Mouse (Mus musculus): ENCODE measurements around the gene Ube2e1. TPM values are rescaled to one million over a fixed set of nuclear protein-coding genes. Genes with fewer than 3 reads are reported as not detected.
A peak's percentile ranks its signal among the peaks of the same experiment; 100 is the strongest.

Gene Ube2e1
- total RNA-seq (2021) (100 to 1,000 TPM in 1 of 2 experiments, 10 to 100 TPM in 1; 80.1 to 104 TPM), polyA plus RNA-seq (2012; rRNA removed) (6.8 and 7.8 TPM in 2 replicates)
- long read RNA-seq, transcript Ube2e1-201 (6 exons, 1,408 nt) = major isoform, 34 of 40 reads
- long read RNA-seq, partial matches to known transcripts = 3 of 40 reads
- long read RNA-seq, other reads (novel, unspliced or antisense) = 3 of 40 reads

DNA sequence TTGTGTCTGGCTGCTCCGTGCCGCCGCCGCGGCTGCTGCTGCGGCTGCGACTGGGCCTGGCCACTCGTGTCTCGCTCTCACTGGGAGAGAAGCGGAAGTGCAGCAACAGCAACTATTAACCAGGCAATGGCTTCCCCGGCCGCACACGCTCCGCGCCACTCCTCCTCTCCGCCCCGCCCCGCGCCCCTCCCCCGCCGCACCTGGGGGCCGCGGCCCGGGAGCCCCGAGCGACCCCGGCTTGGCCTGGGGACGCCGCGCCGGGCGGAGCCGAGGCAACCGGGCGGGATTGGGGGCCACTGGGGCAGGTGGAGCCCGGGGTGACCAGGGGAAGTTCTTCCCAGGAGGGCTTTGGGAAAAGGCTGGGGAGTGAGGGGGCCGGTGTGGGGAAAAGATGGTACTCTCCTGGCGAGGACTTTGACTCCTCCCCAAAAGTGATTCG lies at the start of gene Ube2e1:
Gene Ube2e1, minus strand, starts transcription at position 167 of the 439 bp plus-strand sequence.
- DNase-seq = peak; percentile 90

DNA sequence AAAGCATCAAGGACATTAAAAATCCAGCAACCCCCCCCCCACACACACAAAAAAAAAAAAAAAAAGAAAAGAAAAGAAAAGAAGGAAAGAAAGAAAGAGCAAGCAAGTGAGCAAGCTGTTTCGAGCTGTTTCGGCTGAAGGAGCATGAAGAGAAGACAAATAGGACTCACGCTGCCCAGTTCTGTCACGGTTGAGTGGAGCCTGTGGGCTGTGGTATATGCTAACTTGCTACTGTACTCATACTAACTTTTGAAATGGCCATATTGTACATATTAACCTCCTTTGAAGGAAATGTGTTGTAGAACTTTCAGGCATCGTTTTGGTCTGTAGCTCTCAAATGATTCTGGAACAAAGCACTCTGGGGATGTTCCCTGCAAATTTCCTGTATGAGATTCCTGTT lies 48.2 kb upstream of the Ube2e1 start:
- no peak for DNase-seq

DNA sequence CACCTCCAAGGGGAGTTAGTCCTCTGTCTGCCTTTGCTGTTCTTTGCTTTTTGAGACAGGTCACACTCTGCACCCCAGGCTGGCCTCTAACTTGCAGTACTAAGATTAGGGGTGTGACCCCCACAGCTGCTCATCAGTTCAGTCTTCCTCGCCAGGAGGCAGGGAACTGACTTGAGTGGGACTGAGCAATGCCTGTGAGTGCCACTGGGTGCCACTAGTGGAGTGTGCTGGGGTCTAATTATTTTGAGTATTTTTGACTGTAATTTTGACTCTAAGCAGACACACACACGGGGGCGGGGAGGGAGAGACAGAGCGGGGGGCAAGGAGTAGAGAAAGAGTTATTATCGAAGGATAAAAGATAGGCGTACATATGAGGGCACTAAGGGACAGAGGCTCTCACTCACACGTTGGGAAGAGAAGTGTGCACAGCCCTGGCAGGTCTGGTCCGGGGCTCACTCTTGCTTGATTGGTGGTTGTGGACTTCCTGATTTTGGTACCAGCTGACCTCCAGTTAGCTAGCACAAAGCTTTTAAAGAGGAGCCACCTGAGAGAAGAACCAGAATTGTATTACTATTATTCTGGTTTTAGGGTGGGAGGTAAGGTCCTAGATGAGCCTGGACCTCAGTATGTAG lies 46.4 kb upstream of the Ube2e1 start:
- DNase-seq = no peak

DNA sequence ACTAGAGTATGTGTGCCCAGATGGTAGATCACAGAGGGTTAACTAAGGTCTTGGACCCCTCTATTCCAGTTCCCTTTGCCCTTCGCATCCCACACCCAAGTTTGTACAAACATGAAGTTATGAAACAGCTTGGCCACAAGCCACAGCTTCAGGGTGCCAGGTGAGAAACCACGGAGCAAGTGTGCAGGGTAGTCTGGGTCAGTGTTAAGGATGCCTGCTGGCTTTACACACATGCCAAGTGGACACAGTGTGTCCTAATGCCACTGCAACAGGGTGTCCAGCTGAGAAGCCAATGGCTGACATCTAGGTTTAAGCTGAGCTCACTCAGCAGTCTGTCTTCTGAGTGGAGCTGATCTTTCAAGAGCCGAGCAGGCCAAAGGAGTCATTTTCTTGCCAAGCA lies 44.5 kb upstream of the Ube2e1 start:
- peak; percentile 16 for DNase-seq

DNA sequence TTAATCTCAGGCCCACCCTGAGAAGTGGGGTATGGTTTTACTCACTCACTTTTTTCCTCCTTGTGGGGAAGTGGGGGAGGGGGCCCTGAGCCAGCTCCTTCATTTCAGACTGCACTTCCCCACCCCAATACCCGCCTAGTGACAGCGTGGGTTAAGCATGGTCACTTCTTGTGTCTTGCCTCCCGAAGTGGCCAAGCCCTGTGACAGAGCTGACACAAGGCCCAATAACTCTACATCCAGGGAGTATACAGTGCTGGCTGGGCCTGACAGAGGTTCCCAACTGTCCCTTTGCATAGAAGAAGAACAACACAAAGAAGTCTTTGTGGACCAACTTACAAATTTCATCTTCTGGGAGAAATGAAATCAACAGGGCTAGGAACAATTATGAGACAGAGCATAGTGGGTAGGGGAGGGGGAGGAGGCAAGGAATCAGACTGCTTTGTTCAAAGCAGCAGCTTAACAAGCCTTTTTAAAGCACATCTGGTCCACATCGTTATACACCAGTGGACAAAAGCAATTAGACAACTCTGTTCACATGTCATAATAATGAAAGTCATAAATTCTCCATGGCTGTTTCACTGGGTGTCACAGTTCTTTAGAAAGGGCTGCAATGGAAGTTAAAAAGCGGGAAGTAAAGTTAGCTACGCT lies 42.2 kb upstream of the Ube2e1 start:
- DNase-seq = no peak

DNA sequence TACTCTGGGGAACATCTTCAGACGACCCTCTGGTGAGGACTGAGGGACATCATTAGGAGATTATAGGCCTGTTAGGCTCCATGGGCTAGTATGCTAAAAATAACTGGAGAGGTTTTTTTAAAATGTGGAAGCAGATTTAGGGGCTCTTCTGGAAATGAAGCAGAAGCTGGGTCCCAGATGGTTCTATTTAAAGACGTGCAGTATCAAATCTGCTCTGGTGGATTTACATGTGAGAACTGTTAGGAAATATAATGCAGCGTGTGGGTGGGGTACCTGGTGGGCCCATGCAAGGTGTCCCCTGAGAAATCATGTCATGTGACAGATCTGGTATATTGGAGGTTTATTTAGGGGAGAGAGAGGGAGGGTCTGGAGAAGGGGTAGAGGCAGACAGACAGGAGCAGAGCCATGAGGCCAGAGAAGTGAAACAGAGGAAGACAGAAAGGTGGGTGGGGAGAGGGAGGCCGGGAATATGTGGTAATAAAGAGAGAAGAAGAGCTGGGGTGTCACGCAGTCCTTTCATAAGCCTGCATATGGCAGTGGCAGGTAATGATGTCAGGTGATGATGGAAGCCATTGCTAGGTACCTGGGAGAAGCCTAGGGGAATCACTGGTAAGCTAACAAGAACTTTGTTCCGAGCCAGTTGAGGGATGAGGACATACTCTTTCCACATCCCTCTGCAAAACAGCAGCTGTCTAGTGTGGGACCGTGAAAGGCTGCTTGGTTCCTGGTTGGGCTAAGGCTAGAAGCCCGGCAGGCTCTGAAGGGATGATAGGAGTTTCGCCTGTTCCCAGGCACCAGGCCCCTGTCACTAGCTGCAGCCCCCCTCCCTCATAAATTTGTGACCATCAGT lies 41.3 kb upstream of the Ube2e1 start:
- no peak for DNase-seq

DNA sequence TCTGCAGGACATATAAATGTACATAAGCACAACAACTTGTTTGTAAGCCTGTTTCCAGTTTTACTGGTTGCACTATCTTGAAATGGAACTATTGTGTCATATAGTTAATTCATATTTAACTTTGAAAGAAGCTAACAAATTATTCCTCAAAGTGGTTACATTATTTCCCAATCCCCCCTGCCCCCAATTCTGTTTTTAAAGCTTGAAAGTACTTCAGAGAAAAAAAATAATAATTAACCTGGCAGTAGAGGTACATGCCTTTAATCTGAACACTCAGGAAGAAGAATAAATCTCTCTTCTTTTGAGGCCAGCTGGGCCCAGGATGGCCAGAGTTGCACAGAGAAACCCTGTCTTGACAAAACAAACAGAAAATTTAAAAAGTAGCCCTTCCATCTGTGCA lies 37.4 kb upstream of the Ube2e1 start:
- DNase-seq = no peak

DNA sequence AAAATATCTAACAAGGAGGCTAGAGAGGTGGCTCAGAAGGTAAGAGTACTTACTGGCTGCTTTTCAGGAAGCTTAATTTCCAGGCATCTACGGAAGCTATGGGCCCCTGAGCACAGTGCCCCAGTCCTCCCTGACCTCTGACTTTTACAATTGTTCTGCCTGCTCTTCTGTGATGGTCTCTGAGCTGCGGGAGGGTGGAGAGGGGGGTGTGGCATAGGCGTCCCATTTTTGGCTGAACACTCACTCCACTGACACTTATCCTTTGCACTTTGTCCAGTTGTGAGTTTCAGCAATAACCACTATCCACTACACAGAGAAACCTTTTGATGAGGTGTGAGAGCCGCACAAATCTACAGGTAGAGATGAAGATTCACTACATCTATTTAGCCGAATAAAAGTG lies 35.4 kb upstream of the Ube2e1 start:
- no peak for DNase-seq

DNA sequence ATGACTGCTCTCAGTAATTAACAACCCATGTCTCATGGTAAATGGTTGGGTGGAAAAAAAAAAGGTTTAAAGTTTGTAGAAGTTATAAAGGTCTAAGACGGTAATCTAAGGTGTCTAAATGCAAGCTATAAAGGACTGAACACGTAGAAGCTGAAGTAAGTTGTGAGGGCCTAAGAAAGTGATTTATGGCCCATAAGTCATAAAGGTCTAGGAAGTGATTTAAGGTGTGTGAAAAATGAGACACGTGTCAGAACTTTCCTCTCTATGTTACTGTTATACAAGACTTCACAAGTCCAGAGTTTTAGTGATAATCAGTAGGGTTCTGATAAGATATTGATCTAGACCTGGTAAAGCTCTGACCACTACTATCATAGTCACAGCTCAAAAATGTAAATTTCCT lies 32.7 kb upstream of the Ube2e1 start:
- no peak for DNase-seq

DNA sequence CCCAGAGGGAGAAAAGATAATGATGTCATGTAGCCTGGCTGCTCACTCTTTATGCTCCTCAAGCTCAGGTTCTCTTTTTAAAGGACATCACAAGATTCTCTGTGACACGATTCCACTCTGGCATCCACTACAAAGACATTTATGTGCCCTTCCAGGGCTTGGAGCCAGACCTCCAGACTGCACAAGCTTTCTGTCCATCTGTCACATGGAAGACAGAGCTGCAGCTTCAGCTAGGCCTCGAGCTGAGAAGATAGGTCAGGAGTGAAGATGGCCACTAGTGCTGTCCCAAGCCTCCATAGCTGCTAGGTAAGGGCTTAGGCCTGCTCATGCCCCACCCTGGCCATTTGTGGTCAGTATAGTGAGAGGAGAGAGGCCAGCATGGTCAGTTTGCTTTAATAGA lies 24.8 kb upstream of the Ube2e1 start:
- DNase-seq = no peak

DNA sequence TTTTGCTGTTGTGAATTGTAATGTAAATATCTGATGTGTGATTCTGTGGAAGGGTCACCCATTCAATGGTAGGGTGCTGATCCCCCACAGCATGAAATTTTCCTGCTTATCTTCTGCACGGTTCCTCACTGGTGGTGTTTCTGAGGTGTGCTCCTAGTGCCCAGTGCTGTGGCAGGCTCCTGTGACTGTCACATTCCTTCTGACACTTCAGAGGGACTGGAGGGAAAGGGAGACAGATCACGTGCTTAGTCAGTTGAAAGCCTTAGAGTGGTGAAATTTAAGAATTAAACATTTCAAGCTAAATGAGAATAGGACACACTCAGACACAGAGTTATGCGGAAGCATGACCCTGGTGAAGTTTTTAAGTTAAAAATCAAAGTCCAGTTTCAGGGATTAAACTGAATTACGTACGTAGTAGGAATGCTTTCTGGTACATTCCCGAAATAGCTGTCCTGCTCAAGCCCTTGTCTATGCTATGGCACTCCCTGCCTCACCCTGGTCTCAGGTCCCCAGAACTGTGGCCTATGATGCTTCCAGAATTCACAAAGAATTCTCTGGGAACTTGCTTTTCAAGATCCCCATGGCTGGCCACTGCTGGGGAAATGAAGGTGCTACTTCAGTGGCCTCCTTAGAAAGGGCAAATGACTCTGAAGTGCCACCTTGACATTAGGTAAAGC lies 24.0 kb upstream of the Ube2e1 start:
- DNase-seq = no peak

DNA sequence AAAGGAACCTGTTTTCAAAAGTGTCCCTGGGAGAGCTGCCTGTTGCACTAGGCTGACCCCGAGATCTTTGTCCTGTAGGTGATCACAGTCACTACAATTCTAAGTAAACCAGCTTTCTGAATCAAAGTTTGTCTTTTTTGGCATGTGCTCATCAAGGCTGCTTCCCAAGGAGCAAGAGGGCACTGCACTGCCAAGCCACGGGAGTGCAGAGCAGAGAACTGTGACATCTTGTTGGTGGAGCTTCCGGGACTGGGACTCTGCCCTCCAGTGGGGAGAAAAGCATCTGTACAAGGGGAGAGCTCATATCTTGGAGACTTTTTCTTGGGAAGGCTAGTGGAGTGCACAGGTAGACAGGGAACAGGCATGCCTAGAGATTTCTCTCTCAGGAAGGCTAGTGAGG lies 21.9 kb upstream of the Ube2e1 start:
- DNase-seq = no peak

DNA sequence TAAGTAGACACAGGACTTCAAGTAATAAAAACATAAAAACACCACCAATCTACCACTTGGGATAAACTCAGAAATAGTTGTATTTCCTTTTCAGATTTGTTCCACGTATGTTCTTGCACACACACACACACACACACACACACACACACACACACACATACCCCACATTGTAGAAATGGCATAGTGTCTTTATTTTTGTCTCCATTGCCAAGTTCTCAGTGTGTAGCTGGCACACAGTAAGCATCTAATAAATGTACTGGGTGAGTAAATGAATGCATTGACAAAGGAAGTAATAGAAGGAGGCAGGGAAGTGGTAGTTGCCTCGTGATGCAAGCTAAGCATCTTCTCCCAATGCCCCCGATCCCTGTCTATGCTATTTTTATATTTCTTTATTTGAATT lies 21.3 kb upstream of the Ube2e1 start:
- DNase-seq = no peak

DNA sequence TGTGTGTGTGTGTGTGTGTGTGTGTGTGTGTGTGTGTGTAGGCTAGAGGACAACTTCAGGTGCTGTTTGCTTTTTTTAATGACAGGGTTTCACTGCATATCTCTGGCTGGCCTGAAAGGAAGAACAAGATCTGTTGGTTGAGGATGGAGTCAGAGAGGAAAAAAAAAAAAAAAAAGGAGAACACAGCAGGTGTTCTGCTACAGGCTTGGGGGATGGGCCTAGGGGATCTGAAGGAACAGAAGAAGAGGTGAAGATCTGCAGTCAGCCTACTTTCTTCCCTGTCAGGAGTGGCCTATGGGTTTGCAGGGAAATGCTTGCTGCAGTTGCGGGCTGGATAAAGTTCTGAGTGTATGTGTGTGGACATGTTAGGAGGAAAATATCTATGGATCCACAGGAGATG lies 19.0 kb upstream of the Ube2e1 start:
- DNase-seq = no peak

DNA sequence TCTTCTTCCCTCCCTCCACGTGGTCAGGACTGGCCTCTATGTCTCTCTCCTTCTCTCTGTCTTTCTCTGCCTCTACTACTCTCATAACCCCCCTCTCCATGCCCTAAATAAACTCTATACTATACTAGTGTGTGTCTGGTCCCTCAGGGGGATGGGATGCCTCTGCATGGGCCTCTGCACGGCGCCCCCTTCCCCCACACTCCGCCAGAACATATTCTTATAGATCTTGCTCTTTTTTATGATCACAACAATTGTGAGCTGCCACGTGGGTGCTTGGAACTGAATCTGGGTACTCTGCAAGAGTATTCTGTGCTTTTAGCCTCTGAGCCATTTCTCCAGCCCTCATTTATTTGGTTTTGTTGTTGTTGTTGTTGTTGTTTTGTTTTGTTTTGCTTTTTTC lies 18.2 kb upstream of the Ube2e1 start:
- DNase-seq = no peak

DNA sequence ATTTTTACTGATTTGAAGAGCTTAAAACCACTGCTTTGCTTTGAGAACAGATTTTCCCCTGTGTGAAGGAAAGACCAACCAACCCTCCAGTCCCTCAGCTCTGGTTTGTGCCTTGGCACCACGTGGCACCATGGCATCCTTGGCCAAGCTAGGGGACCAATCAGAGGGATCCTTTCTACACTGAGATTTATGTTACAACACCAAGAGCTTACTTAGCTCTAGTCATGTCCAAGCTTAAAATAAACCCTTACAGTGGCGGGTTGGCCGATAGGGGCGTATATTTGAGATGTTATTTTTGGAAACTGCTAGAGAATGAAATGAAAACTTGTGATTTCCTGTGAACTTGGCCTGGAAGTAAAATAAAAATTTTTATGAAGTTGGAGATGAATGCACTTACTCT lies 11.9 kb upstream of the Ube2e1 start:
- no peak for DNase-seq

DNA sequence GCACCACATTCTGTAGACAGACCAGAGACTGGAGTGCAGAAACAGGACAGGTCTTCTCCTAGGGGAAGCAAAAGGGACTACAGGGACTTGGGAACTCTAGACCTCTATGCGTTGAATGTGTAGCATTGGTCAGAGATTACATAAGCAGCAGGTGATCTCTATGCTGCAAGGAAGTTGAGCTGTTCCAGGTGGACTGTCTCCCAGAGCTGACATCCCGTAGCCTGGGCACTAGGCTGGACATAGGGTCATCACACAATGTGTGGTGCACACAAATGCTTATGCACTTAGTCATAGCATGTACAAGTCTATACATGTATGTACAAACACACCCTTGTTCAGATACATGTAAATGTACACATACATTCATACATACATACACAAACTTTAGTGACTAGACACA lies 11.1 kb upstream of the Ube2e1 start:
- DNase-seq = no peak

DNA sequence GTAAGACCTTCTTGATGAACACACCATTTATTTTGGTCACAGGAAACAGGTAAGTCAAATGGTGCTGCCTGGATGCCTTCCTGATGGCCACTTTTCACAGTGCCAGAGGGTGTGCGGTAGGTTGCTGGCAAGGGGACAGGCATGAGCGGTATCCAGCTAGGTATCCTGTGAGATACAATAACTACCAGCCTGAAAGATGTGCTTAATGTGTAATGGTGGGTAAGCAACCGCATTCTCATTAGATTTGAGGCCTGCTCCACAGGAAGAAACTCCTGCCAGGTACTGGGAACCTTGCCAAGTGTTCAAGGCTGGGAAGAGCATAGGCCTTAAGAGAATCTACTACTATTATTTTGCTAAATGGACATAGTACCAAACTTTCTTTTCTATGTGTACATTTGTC lies 9.4 kb upstream of the Ube2e1 start:
- peak; percentile 29 for DNase-seq

DNA sequence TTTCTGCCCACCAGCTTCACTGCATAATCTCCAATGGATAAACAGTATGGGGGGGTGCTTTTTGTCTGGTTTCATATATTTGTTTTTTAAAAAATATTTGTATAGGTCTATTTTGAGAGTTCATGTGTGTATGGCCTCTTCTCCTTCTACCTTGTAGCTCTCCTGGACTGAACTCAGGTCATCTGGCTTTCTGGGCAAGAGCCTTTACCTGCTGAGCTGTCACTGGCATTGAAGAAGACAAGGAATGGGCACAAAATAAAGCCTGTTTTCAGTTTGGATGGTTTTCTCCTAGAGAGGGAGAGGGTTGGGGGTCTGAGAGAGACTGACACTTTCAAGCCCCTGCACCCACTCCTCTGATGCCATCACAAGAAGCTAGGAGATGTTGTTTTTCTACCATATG lies 4.4 kb upstream of the Ube2e1 start:
- DNase-seq = no peak

DNA sequence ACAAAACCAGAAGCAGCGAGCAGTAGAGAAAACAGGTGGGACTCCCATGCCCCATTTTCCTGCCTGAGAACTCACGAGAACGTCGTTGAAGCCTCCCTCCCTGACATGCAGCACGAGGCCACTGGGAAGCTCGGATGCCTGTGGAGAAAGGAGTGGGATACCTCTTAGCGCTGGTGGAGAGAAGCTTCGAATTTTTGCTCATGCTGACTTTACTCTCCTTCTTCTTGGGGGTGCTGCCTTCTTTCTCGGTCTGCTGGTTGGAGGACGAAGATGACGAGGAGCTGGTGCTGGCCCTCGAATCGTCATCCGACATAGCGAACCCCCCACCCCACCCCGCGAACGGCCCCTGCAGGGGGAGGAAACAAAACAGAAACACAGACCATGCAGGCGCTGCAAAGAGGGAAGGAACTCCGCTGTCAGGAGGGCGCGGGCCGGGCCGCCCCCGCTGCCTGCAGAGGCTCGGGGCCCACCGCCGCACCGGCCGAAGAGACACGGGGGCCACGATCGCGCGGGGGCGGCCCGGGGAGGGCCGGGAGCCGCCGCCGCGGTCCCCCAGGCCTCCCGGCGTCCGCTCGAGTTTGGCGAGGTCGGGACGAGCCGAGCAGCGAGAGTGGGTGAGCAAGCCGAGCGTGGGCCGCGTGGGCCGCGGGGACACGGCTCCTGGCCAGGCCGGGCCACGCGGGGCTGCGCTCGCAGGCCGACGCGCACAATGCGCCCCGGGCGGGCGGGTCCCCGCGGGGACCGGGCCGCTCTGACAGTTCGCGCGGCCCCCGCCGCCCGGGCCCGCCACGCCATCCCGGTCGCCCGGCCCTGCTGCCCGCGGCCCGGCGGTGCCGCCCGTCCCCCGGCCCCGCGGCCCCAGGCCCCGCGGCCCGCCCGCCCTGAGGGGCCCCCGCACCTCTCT lies 618 bp downstream of the Ube2e1 start:
- DNase-seq = peak; percentile 61
